Mouse (Mus musculus) ES-Bruce4 (cell line): ENCODE measurements at regions not wholly inside any gene's neighbourhood (a gene's known extent, or its start where the extent isn't known, plus 50 kb on each side); places are given as distances from the start of the nearest gene placed in this dataset.

Experiments used
- CTCF ChIP-seq: IDR thresholded peaks from one replicate; pipeline ENCODE4 v1.8.1; 2011; ENCODE audit warnings: low read depth, low read length
- EP300 ChIP-seq: IDR thresholded peaks from 2 replicates; pipeline ENCODE4 v1.6.1; 2011; ENCODE audit warnings: low read depth, low read length; ENCODE audit not compliant: insufficient read depth

GRCm38 (mm10) chr3:27761031-27761430, 49.9 kb upstream of the Fndc3b start:
- TF ChIP-seq CTCF (no peak), EP300 (no peak)
